In the genomic region with DNA sequence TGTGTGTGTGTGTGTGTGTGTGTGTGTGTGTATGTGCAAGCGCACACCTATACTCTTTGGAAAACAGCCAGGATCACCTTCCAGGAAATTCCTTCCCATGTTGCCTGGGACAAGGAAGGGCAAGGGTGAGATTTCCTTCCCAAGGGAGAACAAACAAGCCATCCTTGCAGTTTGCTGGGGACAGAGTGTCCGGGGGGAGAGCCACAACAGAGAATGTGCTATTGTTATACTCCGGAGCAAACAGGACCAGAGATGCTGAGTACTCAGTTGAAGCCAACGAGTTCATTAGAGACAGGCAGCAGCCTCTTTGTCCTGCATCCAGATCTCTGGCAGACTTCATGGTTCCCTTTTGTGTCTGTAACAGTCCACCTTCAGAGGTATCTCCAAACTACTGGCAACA, we compare ENCODE assay signal across 10 mouse cellular contexts. TPM values are rescaled to one million over a fixed set of nuclear protein-coding genes. Genes with fewer than 3 reads are reported as not detected.
DNase-seq lines count a peak whose midpoint lies in the region; ATAC-seq and TF ChIP-seq lines count a peak whose summit lies in the region.
"Had no signal": no experiment of that assay in that cellular context is flagged by ENCODE, and none has a peak within 500 bp of the region (broad histone marks: within the 10 kb centered on the region; RNA-seq: fewer than 3 reads in every experiment).

No protein-coding gene starts in this region.

- H3K27ac ChIP-seq in lung, postnatal 0 days (ENCODE audit: low read length) = no peak overlapping the region
- peak overlapping the region; percentile 44; the same call in 1 of the 2 replicates for H3K27ac ChIP-seq in intestine, embryonic 15.5 days
- H3K27ac ChIP-seq in stomach, embryonic 16.5 days (ENCODE audit: low read length) = no peak overlapping the region
- H3K27ac ChIP-seq: forebrain, embryonic 12.5 days; macrophage had no signal

- peaks cover 3% of the 10 kb centered on the region; the same call in 1 of the 2 replicates for H3K27me3 ChIP-seq in lung, postnatal 0 days (replicated peaks; ENCODE audit: insufficient read depth, low read length)
- H3K27me3 ChIP-seq in intestine, embryonic 15.5 days (replicated peaks) = peaks cover 27% of the 10 kb centered on the region
- H3K27me3 ChIP-seq in stomach, embryonic 16.5 days (ENCODE audit: control insufficient read depth, insufficient read depth, low read length) = peaks cover 24% of the 10 kb centered on the region

- TF ChIP-seq CTCF in lung, postnatal 0 days (IDR thresholded peaks at IDR 0.05) = no peak

- TF ChIP-seq EP300 in lung, postnatal 0 days (IDR thresholded peaks at IDR 0.05) = 0 out of 2 replicates have a peak, but pooled peaks have one; percentile 11

- H3K4me1 ChIP-seq in lung, postnatal 0 days (ENCODE audit: insufficient read depth, low read depth, low read length) = peaks cover 4% of the 10 kb centered on the region
- peaks cover 50% of the 10 kb centered on the region for H3K4me1 ChIP-seq in intestine, embryonic 15.5 days (replicated peaks)
- H3K4me1 ChIP-seq in stomach, embryonic 16.5 days (ENCODE audit: control insufficient read depth, insufficient read depth, low read length) = peaks cover 28% of the 10 kb centered on the region

- ATAC-seq in lung, postnatal 0 days = no peak
- ATAC-seq in intestine, embryonic 15.5 days = no peak
- ATAC-seq in stomach, embryonic 16.5 days (ENCODE audit: insufficient read depth, low FRiP score) = no peak

- peak; percentile 41 to 67 for DNase-seq in heart, adult 9 months (ENCODE audit: low spot score in 2 of 2)
- no peak for DNase-seq in heart, postnatal 4 days
- no peak for DNase-seq in lung, postnatal 0 days (ENCODE audit: low spot score)
- DNase-seq in lung, postnatal 25 days (ENCODE audit: low spot score) = no peak
- no peak for DNase-seq in cerebellum, adult 8-10 months

- 49% methylated on average over 4 of the region's 4 CpGs for WGBS in lung, postnatal 0 days
- WGBS in intestine, embryonic 15.5 days = 64% methylated on average over 4 of the region's 4 CpGs
- WGBS in stomach, embryonic 16.5 days = 64% methylated on average over 4 of the region's 4 CpGs

- H3K4me2 ChIP-seq in lung, postnatal 0 days (replicated peaks; ENCODE audit: low read depth, low read length) = peak overlapping the region; percentile 9; the same call in 1 of the 2 replicates
- 0 out of 2 replicates have a peak overlapping the region, but pooled peaks have one; percentile 90 for H3K4me2 ChIP-seq in intestine, embryonic 15.5 days (replicated peaks)
- H3K4me2 ChIP-seq in stomach, embryonic 16.5 days (ENCODE audit: low read depth, low read length) = no peak overlapping the region

- H3K9me3 ChIP-seq in lung, postnatal 0 days (ENCODE audit: low read length) = no peaks in the 10 kb centered on the region
- no peaks in the 10 kb centered on the region for H3K9me3 ChIP-seq in intestine, embryonic 15.5 days
- no peaks in the 10 kb centered on the region for H3K9me3 ChIP-seq in stomach, embryonic 16.5 days (replicated peaks; ENCODE audit: control insufficient read depth, low read length)
- H3K9me3 ChIP-seq: forebrain, embryonic 12.5 days had no signal

- no peak overlapping the region for H3K9ac ChIP-seq in lung, postnatal 0 days (replicated peaks; ENCODE audit: low read depth)
- no peak overlapping the region for H3K9ac ChIP-seq in intestine, embryonic 15.5 days
- peak overlapping the region; percentile 10; the same call in 1 of the 2 replicates for H3K9ac ChIP-seq in stomach, embryonic 16.5 days (ENCODE audit: low read length)
- H3K9ac ChIP-seq: forebrain, embryonic 12.5 days; liver, postnatal 0 days had no signal

- no peak overlapping the region for H3K4me3 ChIP-seq in lung, postnatal 0 days (ENCODE audit: low read depth, low read length)
- no peak overlapping the region for H3K4me3 ChIP-seq in intestine, embryonic 15.5 days (replicated peaks)
- H3K4me3 ChIP-seq in stomach, embryonic 16.5 days (replicated peaks; ENCODE audit: low read length) = no peak overlapping the region

- H3K36me3 ChIP-seq in lung, postnatal 0 days (ENCODE audit: insufficient read depth, low read length) = no peaks in the 10 kb centered on the region
- H3K36me3 ChIP-seq in intestine, embryonic 15.5 days = no peaks in the 10 kb centered on the region
- H3K36me3 ChIP-seq in stomach, embryonic 16.5 days (ENCODE audit: control insufficient read depth, insufficient read depth, low read length) = no peaks in the 10 kb centered on the region
- H3K36me3 ChIP-seq: forebrain, embryonic 12.5 days had no signal

RNA-seq across cellular contexts. Expression of a gene that starts 5.2 kb away (rescaled TPM):
- 10 to 100 TPM; 23.5 to 25.4 TPM for total RNA-seq in heart, postnatal 4 days (2021)
- 18.5 and 20.0 TPM in 2 replicates for polyA plus RNA-seq in lung, postnatal 0 days (2015; fragmentation: Nextera tagmentation; extraction: Ambion mirVana)
- polyA plus RNA-seq in intestine, embryonic 15.5 days (2015; fragmentation: Nextera tagmentation; extraction: Ambion mirVana) = 33.0 and 36.2 TPM in 2 replicates
- 19.1 and 22.0 TPM in 2 replicates for polyA plus RNA-seq in stomach, embryonic 16.5 days (2015; fragmentation: Nextera tagmentation; extraction: Ambion mirVana)

RNA-seq across cellular contexts. Expression of a gene that starts 54.2 kb away (rescaled TPM):
- total RNA-seq in heart, postnatal 4 days (2021) = 1 to 10 TPM; 8.6 to 9.5 TPM
- polyA plus RNA-seq in lung, postnatal 0 days (2015; fragmentation: Nextera tagmentation; extraction: Ambion mirVana) = 8.1 and 9.4 TPM in 2 replicates
- 5.6 and 6.2 TPM in 2 replicates for polyA plus RNA-seq in intestine, embryonic 15.5 days (2015; fragmentation: Nextera tagmentation; extraction: Ambion mirVana)
- polyA plus RNA-seq in stomach, embryonic 16.5 days (2015; fragmentation: Nextera tagmentation; extraction: Ambion mirVana) = 7.5 and 8.5 TPM in 2 replicates

Comparison
In these comparisons a context has a peak if more than half of its experiments do, and no peak if none do; other contexts are left out.
1. DNase-seq: peak in heart, adult 9 months (2 of 2); none in heart, postnatal 4 days (single experiment), lung, postnatal 0 days (single experiment), lung, postnatal 25 days (single experiment) and cerebellum, adult 8-10 months (single experiment).